Mouse (Mus musculus): ENCODE results near the gene Bcan.

The Bcan gene

GRCm38 (mm10) chr3:88000181-88000580 lies at the start of gene Bcan:
Gene Bcan (minus strand): TSS chr3:88000230.
- no peak for DNase-seq

- no peak for DNase-seq
Observed at GRCm38 (mm10) chr3:88049532-88049931, 49.5 kb upstream of the Bcan start.

- peak; percentile 90 for DNase-seq
Observed at GRCm38 (mm10) chr3:88042661-88043421, 42.8 kb upstream of the Bcan start, which contains the start of gene Gpatch4. Gene Gpatch4 (plus strand): TSS chr3:88043108.

GRCm38 (mm10) chr3:88035561-88036293 lies 35.7 kb upstream of the Bcan start:
- no peak for DNase-seq

- no peak for DNase-seq
Observed at GRCm38 (mm10) chr3:88033506-88033905, 33.5 kb upstream of the Bcan start.

GRCm38 (mm10) chr3:88030608-88031395 lies 30.8 kb upstream of the Bcan start:
- no peak for DNase-seq

GRCm38 (mm10) chr3:88027434-88028186 lies 27.6 kb upstream of the Bcan start, which contains the start of gene Hapln2:
Gene Hapln2 (minus strand): TSS chr3:88027583.
- peak; percentile 15 for DNase-seq

- no peak for DNase-seq
Observed at GRCm38 (mm10) chr3:88026823-88027222, 26.8 kb upstream of the Bcan start.

- no peak for DNase-seq
Observed at GRCm38 (mm10) chr3:88023192-88024074, 23.4 kb upstream of the Bcan start.

- peak; percentile 77 for DNase-seq
Observed at GRCm38 (mm10) chr3:88022322-88023191, 22.5 kb upstream of the Bcan start.

GRCm38 (mm10) chr3:88010634-88011265 lies 10.7 kb upstream of the Bcan start:
- DNase-seq: peak; percentile 52

- no peak for DNase-seq
Observed at GRCm38 (mm10) chr3:88005822-88006786, 6.1 kb upstream of the Bcan start.

- peak; percentile 43 for DNase-seq
Observed at GRCm38 (mm10) chr3:88002291-88002976, 2.4 kb upstream of the Bcan start.

- DNase-seq: no peak
Observed at GRCm38 (mm10) chr3:88000816-88001595, 976 bp upstream of the Bcan start.

- DNase-seq: no peak
Observed at GRCm38 (mm10) chr3:87999243-87999895, 661 bp downstream of the Bcan start.

- DNase-seq: no peak
Observed at GRCm38 (mm10) chr3:87998747-87999146, 1.3 kb downstream of the Bcan start.

Measured in thymus, postnatal 14 days (tissue).